Mouse (Mus musculus): ENCODE data around the gene Sult1a1.

Gene Sult1a1

DNA sequence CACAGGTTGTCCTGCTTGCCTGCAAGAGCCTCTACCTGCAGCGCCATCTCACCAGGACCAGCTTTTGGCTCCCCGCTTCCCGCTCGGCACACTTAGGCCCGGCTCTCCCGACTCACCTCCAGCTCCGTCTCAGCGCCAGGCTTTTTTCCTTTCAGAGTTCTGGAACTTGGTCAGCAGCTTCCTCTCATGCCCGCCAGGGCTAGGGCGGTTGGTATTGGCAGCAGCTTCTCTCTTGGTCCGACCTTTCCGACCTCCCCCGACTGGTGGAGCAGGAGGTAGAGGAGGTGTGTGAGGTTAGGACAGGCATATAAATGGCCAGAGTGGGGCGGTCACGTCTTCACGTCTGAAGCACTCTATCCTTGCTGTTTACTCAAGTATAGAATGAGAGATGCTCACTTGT lies 51.5 kb downstream of the Sult1a1 start:
- DNase-seq (ENCODE audit: low read depth, low spot score) = no peak

GRCm38 (mm10) chr7:126623381-126623780 lies 52.9 kb downstream of the Sult1a1 start:
- DNase-seq (ENCODE audit: low read depth, low spot score) = no peak
